Mouse (Mus musculus) right cerebral cortex, postnatal 10 days (tissue): ENCODE measurements around the gene Slit1.

Experiments used
- DNase-seq, 2 experiments: peaks; one replicate each; pipeline ENCODE4 v3.0.0; 2021; ENCODE audit warnings: low spot score in 2 of 2

Gene Slit1

GRCm38 (mm10) chr19:41655970-41656369 lies 87.5 kb downstream of the Slit1 start:
- DNase-seq: peak; percentile 69 to 88

- DNase-seq: no peak
Measured at GRCm38 (mm10) chr19:41655089-41655783, 88.2 kb downstream of the Slit1 start.

- DNase-seq: peak in 1 of 2 experiments; percentile 52
Measured at GRCm38 (mm10) chr19:41651967-41652366, 91.5 kb downstream of the Slit1 start.

- no peak for DNase-seq
Measured at GRCm38 (mm10) chr19:41649394-41649793, 94.1 kb downstream of the Slit1 start.

GRCm38 (mm10) chr19:41646947-41647631 lies 96.4 kb downstream of the Slit1 start:
- DNase-seq: peak; percentile 87 to 90

GRCm38 (mm10) chr19:41643010-41643409 lies 100.5 kb downstream of the Slit1 start:
- DNase-seq: no peak

GRCm38 (mm10) chr19:41634999-41635398 lies 108.5 kb downstream of the Slit1 start:
- no peak for DNase-seq

GRCm38 (mm10) chr19:41634099-41634498 lies 109.4 kb downstream of the Slit1 start:
- DNase-seq: no peak

GRCm38 (mm10) chr19:41629532-41629931 lies 113.9 kb downstream of the Slit1 start:
- peak; percentile 59 to 67 for DNase-seq

GRCm38 (mm10) chr19:41628970-41629369 lies 114.5 kb downstream of the Slit1 start:
- no peak for DNase-seq

GRCm38 (mm10) chr19:41620366-41621092 lies 122.9 kb downstream of the Slit1 start:
- DNase-seq: no peak

GRCm38 (mm10) chr19:41618771-41619385 lies 124.6 kb downstream of the Slit1 start:
- DNase-seq: no peak

GRCm38 (mm10) chr19:41618153-41618657 lies 125.3 kb downstream of the Slit1 start:
- DNase-seq: peak in 1 of 2 experiments; percentile 58

- no peak for DNase-seq
Measured at GRCm38 (mm10) chr19:41617102-41617501, 126.4 kb downstream of the Slit1 start.

GRCm38 (mm10) chr19:41616274-41616673 lies 127.2 kb downstream of the Slit1 start:
- DNase-seq: no peak

- no peak for DNase-seq
Measured at GRCm38 (mm10) chr19:41615606-41616224, 127.8 kb downstream of the Slit1 start.

GRCm38 (mm10) chr19:41613325-41614087 lies 130.0 kb downstream of the Slit1 start:
- DNase-seq: no peak

GRCm38 (mm10) chr19:41611683-41612082 lies 131.8 kb downstream of the Slit1 start:
- no peak for DNase-seq

- peak in 1 of 2 experiments; percentile 61 for DNase-seq
Measured at GRCm38 (mm10) chr19:41606208-41606987, 137.1 kb downstream of the Slit1 start.

- no peak for DNase-seq
Measured at GRCm38 (mm10) chr19:41600647-41601046, 142.8 kb downstream of the Slit1 start.
